Mouse (Mus musculus) adrenal gland, adult 18-20 months (tissue): Measurements from ENCODE around the gene Magea5. TPM values are rescaled to one million over a fixed set of nuclear protein-coding genes. Genes with fewer than 3 reads are reported as not detected.
"Not testable (repeated sequence)": the region's sequence is repeated elsewhere in the genome, so short reads cannot be mapped to it uniquely, and the experiment has no call there.

Source experiments
- DNase-seq, 2 experiments: peaks; one replicate each; pipeline ENCODE4 v3.0.0; 2021 to 2022; ENCODE audit warnings: low spot score in 2 of 2
- long read RNA-seq, 2 experiments: library from polyadenylated mRNA; stranded (forward); transcript quantifications; one replicate each; pipeline ENCODE4 v2.0.0; 2021
- total RNA-seq, 2 experiments: library from RNA; stranded (reverse); gene quantifications; 1 replicate in 1 of 2; 2 replicates in 1 of 2; pipeline ENCODE4 v1.2.3; 2021

Magea5 gene
- total RNA-seq = not detected
- long read RNA-seq, experiment 1 = 0 reads
- long read RNA-seq, experiment 2 = 0 reads

- DNase-seq = not testable (repeated sequence)
Observed at GRCm38 (mm10) chrX:155063045-155063444, at the start of gene Magea5. Magea5 (minus strand) TSS chrX:155063145.

DNA sequence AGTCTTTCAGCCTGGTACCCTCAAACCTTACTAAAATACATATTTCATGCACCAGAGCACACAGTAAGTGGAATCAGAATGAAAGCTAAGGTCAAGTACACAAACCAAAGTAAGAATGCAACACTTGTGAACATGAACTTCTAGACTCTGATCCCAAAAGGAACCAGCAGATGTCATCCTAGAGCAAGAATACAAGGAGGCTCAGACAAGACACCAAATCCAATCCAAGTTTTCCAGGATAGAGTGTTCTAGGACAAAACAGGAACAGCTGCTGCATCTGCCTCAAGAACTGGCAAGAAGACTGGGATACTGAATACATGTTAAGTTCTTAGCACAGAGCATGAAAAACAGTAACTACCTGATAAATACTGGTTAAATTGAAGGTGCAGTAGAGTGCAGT lies 35.1 kb upstream of the Magea5 start:
- DNase-seq = no peak

DNA sequence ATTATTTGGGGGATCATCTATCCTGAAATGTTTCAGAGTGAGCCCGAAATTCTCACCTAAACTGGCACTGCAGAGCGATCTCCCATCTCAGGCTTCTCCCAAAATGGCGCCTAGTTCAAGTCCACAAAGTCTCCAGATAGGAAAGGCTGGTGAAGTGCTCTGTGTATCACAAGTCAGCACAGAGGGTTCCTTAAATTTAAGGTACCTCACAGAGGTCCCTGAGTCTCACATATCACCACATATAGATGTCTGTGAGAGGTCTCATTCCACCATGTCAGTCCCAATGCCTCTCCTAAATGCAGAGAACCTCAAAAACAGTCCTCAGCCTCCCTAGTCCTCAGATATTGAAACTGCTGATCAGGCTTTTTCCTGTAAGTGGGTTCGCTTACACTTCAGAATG lies 30.6 kb upstream of the Magea5 start, which contains the start of gene Magea2:
Gene Magea2, minus strand, starts transcription at position 101 of the 400 bp plus-strand sequence.
- not testable (repeated sequence) for DNase-seq

GRCm38 (mm10) chrX:155089693-155090092 lies 26.7 kb upstream of the Magea5 start, which contains the start of gene Magea1:
Magea1 (minus strand) TSS chrX:155089793.
- not testable (repeated sequence) for DNase-seq

Other genes with a start within 250 kb of the Magea5 start
- not detected for gene Cldn34b1, start 172.9 kb downstream of the Magea5 start, total RNA-seq
- gene Magea6, start 127.2 kb downstream of the Magea5 start, total RNA-seq = not detected
- not detected for gene Magea3, start 113.6 kb downstream of the Magea5 start, total RNA-seq
- not detected for gene Magea8, start 67.3 kb downstream of the Magea5 start, total RNA-seq
- not detected for gene Magea1, start 26.6 kb upstream of the Magea5 start, total RNA-seq
- not detected for gene Magea2, start 30.5 kb upstream of the Magea5 start, total RNA-seq
- gene Cldn34b2, start 65.3 kb upstream of the Magea5 start, total RNA-seq = not detected
- gene Sat1, start 153.3 kb upstream of the Magea5 start, total RNA-seq = 100 to 1,000 TPM; 112 to 145 TPM
- gene Acot9, start 199.3 kb upstream of the Magea5 start, total RNA-seq = 10 to 100 TPM; 48.4 to 49.1 TPM